Mouse (Mus musculus): ENCODE data around the gene Ttpal. TPM values are rescaled to one million over a fixed set of nuclear protein-coding genes. Genes with fewer than 3 reads are reported as not detected.
A peak's percentile ranks its signal among the peaks of the same experiment; 100 is the strongest.

Gene Ttpal
- polyA plus RNA-seq, 1 experiment from 2014 or later: 18.6 TPM

- no peak overlapping the region for H3K4me2 ChIP-seq (ENCODE audit: low read depth, low read length)
- no peaks in the 10 kb centered on the region for H3K36me3 ChIP-seq (ENCODE audit: control insufficient read depth, insufficient read depth)
- H3K4me3 ChIP-seq (ENCODE audit: low read length): no peak overlapping the region
- peaks cover 15% of the 10 kb centered on the region for H3K27me3 ChIP-seq (ENCODE audit: control insufficient read depth, insufficient read depth, low read length)
- WGBS: 19% methylated on average over 8 of the region's 8 CpGs
- H3K27ac ChIP-seq (ENCODE audit: low read length): no peak overlapping the region
- no peak overlapping the region for H3K9ac ChIP-seq (ENCODE audit: low read length)
- no peaks in the 10 kb centered on the region for H3K4me1 ChIP-seq (ENCODE audit: control insufficient read depth, insufficient read depth, low read length)
- ATAC-seq (replicated peaks; ENCODE audit: extremely low read depth, insufficient read depth, low FRiP score): no peak
- H3K9me3 ChIP-seq (replicated peaks; ENCODE audit: control insufficient read depth, low read length): no peaks in the 10 kb centered on the region
These were observed 37.5 kb upstream of the Ttpal start for GRCm38 (mm10) chr2:163564646-163565045.

- ATAC-seq (replicated peaks; ENCODE audit: extremely low read depth, insufficient read depth, low FRiP score): no peak
- WGBS: 68% methylated on average over 3 of the region's 3 CpGs
- Histone ChIP-seq H3K4me3 (ENCODE audit: low read length) (no peak overlapping the region), H3K36me3 (ENCODE audit: control insufficient read depth, insufficient read depth) (no peaks in the 10 kb centered on the region), H3K9me3 (replicated peaks; ENCODE audit: control insufficient read depth, low read length) (no peaks in the 10 kb centered on the region), H3K27ac (ENCODE audit: low read length) (no peak overlapping the region), H3K4me1 (ENCODE audit: control insufficient read depth, insufficient read depth, low read length) (no peaks in the 10 kb centered on the region), H3K9ac (ENCODE audit: low read length) (no peak overlapping the region), H3K4me2 (ENCODE audit: low read depth, low read length) (no peak overlapping the region), H3K27me3 (ENCODE audit: control insufficient read depth, insufficient read depth, low read length) (no peaks in the 10 kb centered on the region)
These were observed 27.8 kb upstream of the Ttpal start for GRCm38 (mm10) chr2:163574321-163574720.

GRCm38 (mm10) chr2:163575248-163575647, 26.9 kb upstream of the Ttpal start:
- H3K4me1 ChIP-seq (ENCODE audit: control insufficient read depth, insufficient read depth, low read length): no peaks in the 10 kb centered on the region
- no peaks in the 10 kb centered on the region for H3K27me3 ChIP-seq (ENCODE audit: control insufficient read depth, insufficient read depth, low read length)
- ATAC-seq (replicated peaks; ENCODE audit: extremely low read depth, insufficient read depth, low FRiP score): no peak
- H3K9me3 ChIP-seq (replicated peaks; ENCODE audit: control insufficient read depth, low read length): no peaks in the 10 kb centered on the region
- H3K27ac ChIP-seq (ENCODE audit: low read length): no peak overlapping the region
- H3K4me3 ChIP-seq (ENCODE audit: low read length): no peak overlapping the region
- 45% methylated on average over 11 of the region's 11 CpGs for WGBS
- H3K9ac ChIP-seq (ENCODE audit: low read length): no peak overlapping the region
- peak overlapping the region; percentile 33 for H3K4me2 ChIP-seq (ENCODE audit: low read depth, low read length)
- no peaks in the 10 kb centered on the region for H3K36me3 ChIP-seq (ENCODE audit: control insufficient read depth, insufficient read depth)

GRCm38 (mm10) chr2:163577986-163578385, 24.1 kb upstream of the Ttpal start:
- no peak for ATAC-seq (replicated peaks; ENCODE audit: extremely low read depth, insufficient read depth, low FRiP score)

GRCm38 (mm10) chr2:163580069-163580945, 21.8 kb upstream of the Ttpal start:
- Histone ChIP-seq H3K9ac (ENCODE audit: low read length) (no peak overlapping the region), H3K9me3 (replicated peaks; ENCODE audit: control insufficient read depth, low read length) (no peaks in the 10 kb centered on the region), H3K4me2 (ENCODE audit: low read depth, low read length) (no peak overlapping the region), H3K27ac (ENCODE audit: low read length) (no peak overlapping the region), H3K27me3 (ENCODE audit: control insufficient read depth, insufficient read depth, low read length) (no peaks in the 10 kb centered on the region), H3K4me3 (ENCODE audit: low read length) (no peak overlapping the region), H3K4me1 (ENCODE audit: control insufficient read depth, insufficient read depth, low read length) (peaks cover 2% of the 10 kb centered on the region; the same call in 1 of the 2 replicates), H3K36me3 (ENCODE audit: control insufficient read depth, insufficient read depth) (no peaks in the 10 kb centered on the region)
- ATAC-seq (replicated peaks; ENCODE audit: extremely low read depth, insufficient read depth, low FRiP score): no peak
- WGBS: 54% methylated on average over 13 of the region's 13 CpGs

More at GRCm38 (mm10) chr2:163577986-163578385, 24.1 kb upstream of the Ttpal start:
- Histone ChIP-seq H3K27ac (ENCODE audit: low read length) (no peak overlapping the region), H3K4me2 (ENCODE audit: low read depth, low read length) (no peak overlapping the region), H3K27me3 (ENCODE audit: control insufficient read depth, insufficient read depth, low read length) (no peaks in the 10 kb centered on the region), H3K4me3 (ENCODE audit: low read length) (no peak overlapping the region), H3K9me3 (replicated peaks; ENCODE audit: control insufficient read depth, low read length) (no peaks in the 10 kb centered on the region), H3K9ac (ENCODE audit: low read length) (no peak overlapping the region), H3K36me3 (ENCODE audit: control insufficient read depth, insufficient read depth) (no peaks in the 10 kb centered on the region), H3K4me1 (ENCODE audit: control insufficient read depth, insufficient read depth, low read length) (peaks cover 2% of the 10 kb centered on the region; the same call in 1 of the 2 replicates)
- 76% methylated on average over 2 of the region's 2 CpGs for WGBS

- H3K27ac ChIP-seq (ENCODE audit: low read length): no peak overlapping the region
- peaks cover 2% of the 10 kb centered on the region; the same call in 1 of the 2 replicates for H3K4me1 ChIP-seq (ENCODE audit: control insufficient read depth, insufficient read depth, low read length)
- no peaks in the 10 kb centered on the region for H3K27me3 ChIP-seq (ENCODE audit: control insufficient read depth, insufficient read depth, low read length)
- no peak overlapping the region for H3K4me3 ChIP-seq (ENCODE audit: low read length)
- WGBS: 92% methylated on average over 10 of the region's 10 CpGs
- no peak for ATAC-seq (replicated peaks; ENCODE audit: extremely low read depth, insufficient read depth, low FRiP score)
- no peak overlapping the region for H3K9ac ChIP-seq (ENCODE audit: low read length)
- no peak overlapping the region for H3K4me2 ChIP-seq (ENCODE audit: low read depth, low read length)
- no peaks in the 10 kb centered on the region for H3K36me3 ChIP-seq (ENCODE audit: control insufficient read depth, insufficient read depth)
- H3K9me3 ChIP-seq (replicated peaks; ENCODE audit: control insufficient read depth, low read length): no peaks in the 10 kb centered on the region
These were observed 18.7 kb upstream of the Ttpal start for GRCm38 (mm10) chr2:163583226-163584087.

GRCm38 (mm10) chr2:163584088-163584426, 18.1 kb upstream of the Ttpal start:
- 73% methylated on average over 10 of the region's 10 CpGs for WGBS

GRCm38 (mm10) chr2:163586384-163587261, 15.5 kb upstream of the Ttpal start:
- Histone ChIP-seq H3K4me2 (ENCODE audit: low read depth, low read length) (no peak overlapping the region), H3K9me3 (replicated peaks; ENCODE audit: control insufficient read depth, low read length) (no peaks in the 10 kb centered on the region), H3K27ac (ENCODE audit: low read length) (no peak overlapping the region), H3K36me3 (ENCODE audit: control insufficient read depth, insufficient read depth) (no peaks in the 10 kb centered on the region), H3K4me1 (ENCODE audit: control insufficient read depth, insufficient read depth, low read length) (no peaks in the 10 kb centered on the region), H3K9ac (ENCODE audit: low read length) (no peak overlapping the region), H3K27me3 (ENCODE audit: control insufficient read depth, insufficient read depth, low read length) (no peaks in the 10 kb centered on the region), H3K4me3 (ENCODE audit: low read length) (no peak overlapping the region)
- no peak for ATAC-seq (replicated peaks; ENCODE audit: extremely low read depth, insufficient read depth, low FRiP score)
- 48% methylated on average over 19 of the region's 19 CpGs for WGBS

More at GRCm38 (mm10) chr2:163584088-163584426, 18.1 kb upstream of the Ttpal start:
- H3K27me3 ChIP-seq (ENCODE audit: control insufficient read depth, insufficient read depth, low read length): no peaks in the 10 kb centered on the region
- no peak overlapping the region for H3K27ac ChIP-seq (ENCODE audit: low read length)
- no peak overlapping the region for H3K4me3 ChIP-seq (ENCODE audit: low read length)
- no peak for ATAC-seq (replicated peaks; ENCODE audit: extremely low read depth, insufficient read depth, low FRiP score)
- no peak overlapping the region for H3K4me2 ChIP-seq (ENCODE audit: low read depth, low read length)
- peaks cover 2% of the 10 kb centered on the region; the same call in 1 of the 2 replicates for H3K4me1 ChIP-seq (ENCODE audit: control insufficient read depth, insufficient read depth, low read length)
- H3K36me3 ChIP-seq (ENCODE audit: control insufficient read depth, insufficient read depth): no peaks in the 10 kb centered on the region
- no peak overlapping the region for H3K9ac ChIP-seq (ENCODE audit: low read length)
- H3K9me3 ChIP-seq (replicated peaks; ENCODE audit: control insufficient read depth, low read length): no peaks in the 10 kb centered on the region
